In the genomic region with DNA sequence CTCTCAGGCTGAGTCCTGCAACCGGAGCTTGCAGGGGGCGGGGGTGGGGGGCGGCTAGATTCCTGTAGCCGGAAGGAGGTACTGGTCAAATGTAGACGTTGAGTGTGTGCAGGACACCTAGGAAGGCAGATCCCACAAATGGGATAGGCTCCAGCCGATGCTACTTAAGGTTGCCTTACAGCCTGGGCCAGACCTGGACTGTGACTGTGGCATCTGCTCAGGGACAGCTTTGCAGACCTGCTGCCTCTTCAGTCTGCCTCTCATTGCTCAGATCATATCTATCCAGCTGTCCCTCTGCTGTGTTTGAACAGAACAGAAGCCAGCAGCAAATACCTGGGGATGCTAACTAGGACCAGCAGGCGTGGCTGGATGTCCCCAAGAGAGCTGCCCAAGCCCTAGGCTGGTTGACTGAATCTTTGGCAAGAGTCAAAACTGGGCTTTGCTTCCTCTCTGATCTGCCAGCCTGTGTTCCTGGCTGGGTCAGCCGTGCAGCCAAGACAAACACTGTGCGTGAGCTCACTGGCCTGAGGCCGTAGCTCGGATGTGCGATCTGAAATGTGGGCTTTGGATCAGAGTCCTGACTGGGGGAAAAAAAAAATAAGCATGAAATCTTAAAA, we compare ENCODE assay signal across 9 mouse cellular contexts. TPM values are rescaled to one million over a fixed set of nuclear protein-coding genes. Genes with fewer than 3 reads are reported as not detected.
DNase-seq lines count a peak whose midpoint lies in the region; ATAC-seq and TF ChIP-seq lines count a peak whose summit lies in the region.
"Had no signal": no experiment of that assay in that cellular context is flagged by ENCODE, and none has a peak within 500 bp of the region (broad histone marks: within the 10 kb centered on the region; RNA-seq: fewer than 3 reads in every experiment).

No protein-coding gene starts in this region.

- 0 out of 2 replicates have a peak overlapping the region, but pooled peaks have one; percentile 30 for H3K9ac ChIP-seq in forebrain, embryonic 13.5 days
- no peak overlapping the region for H3K9ac ChIP-seq in forebrain, postnatal 0 days
- no peak overlapping the region for H3K9ac ChIP-seq in heart, postnatal 0 days (replicated peaks; ENCODE audit: low read depth, low read length)
- H3K9ac ChIP-seq in lung, embryonic 15.5 days, result no peak overlapping the region

- no peak overlapping the region for H3K4me3 ChIP-seq in forebrain, embryonic 13.5 days
- H3K4me3 ChIP-seq in forebrain, postnatal 0 days (ENCODE audit: low read depth, low read length), result no peak overlapping the region
- no peak overlapping the region for H3K4me3 ChIP-seq in heart, postnatal 0 days (ENCODE audit: low read depth, low read length)
- H3K4me3 ChIP-seq in lung, embryonic 15.5 days, result no peak overlapping the region
- H3K4me3 ChIP-seq: erythroblast, embryonic 14.5 days had no signal

- H3K9me3 ChIP-seq in forebrain, embryonic 13.5 days (replicated peaks), result no peaks in the 10 kb centered on the region
- no peaks in the 10 kb centered on the region for H3K9me3 ChIP-seq in forebrain, postnatal 0 days (ENCODE audit: low read length)
- no peaks in the 10 kb centered on the region for H3K9me3 ChIP-seq in heart, postnatal 0 days (replicated peaks; ENCODE audit: control insufficient read depth, low read length)
- no peaks in the 10 kb centered on the region for H3K9me3 ChIP-seq in lung, embryonic 15.5 days

- no peaks in the 10 kb centered on the region for H3K36me3 ChIP-seq in forebrain, embryonic 13.5 days (ENCODE audit: poor library complexity, severe bottlenecking)
- H3K36me3 ChIP-seq in forebrain, postnatal 0 days (ENCODE audit: insufficient read depth), result no peaks in the 10 kb centered on the region
- H3K36me3 ChIP-seq in heart, postnatal 0 days (replicated peaks; ENCODE audit: control insufficient read depth, insufficient read depth, low read length), result no peaks in the 10 kb centered on the region
- H3K36me3 ChIP-seq in lung, embryonic 15.5 days, result no peaks in the 10 kb centered on the region

- no peak overlapping the region for H3K4me2 ChIP-seq in forebrain, embryonic 13.5 days
- H3K4me2 ChIP-seq in forebrain, postnatal 0 days (ENCODE audit: low read depth), result no peak overlapping the region
- H3K4me2 ChIP-seq in heart, postnatal 0 days (ENCODE audit: low read depth, low read length), result no peak overlapping the region
- no peak overlapping the region for H3K4me2 ChIP-seq in lung, embryonic 15.5 days

- peaks cover 15% of the 10 kb centered on the region for H3K4me1 ChIP-seq in forebrain, embryonic 13.5 days
- no peaks in the 10 kb centered on the region for H3K4me1 ChIP-seq in forebrain, postnatal 0 days (ENCODE audit: insufficient read depth)
- no peaks in the 10 kb centered on the region; the same call in none of the 2 replicates for H3K4me1 ChIP-seq in heart, postnatal 0 days (ENCODE audit: control insufficient read depth, insufficient read depth)
- H3K4me1 ChIP-seq in lung, embryonic 15.5 days, result peaks cover 38% of the 10 kb centered on the region

- no peak for TF ChIP-seq CTCF in forebrain, postnatal 0 days (IDR thresholded peaks at IDR 0.05; ENCODE audit: low read depth)
- TF ChIP-seq CTCF in heart, postnatal 0 days (IDR thresholded peaks at IDR 0.05; ENCODE audit: low read depth), result no peak

- TF ChIP-seq EP300 in heart, postnatal 0 days (IDR thresholded peaks at IDR 0.05; ENCODE audit: low read depth), result no peak

- H3K27ac ChIP-seq in forebrain, embryonic 13.5 days, result 0 out of 2 replicates have a peak overlapping the region, but pooled peaks have one; percentile 6
- no peak overlapping the region for H3K27ac ChIP-seq in forebrain, postnatal 0 days (ENCODE audit: low read depth, low read length)
- peak overlapping the region; percentile 30; the same call in 1 of the 2 replicates for H3K27ac ChIP-seq in heart, postnatal 0 days (ENCODE audit: low read depth)
- peak overlapping the region; percentile 35; the same call in 1 of the 2 replicates for H3K27ac ChIP-seq in lung, embryonic 15.5 days

- DNase-seq in forebrain, postnatal 0 days, result no peak
- peak; percentile 55 for DNase-seq in ES-CJ7 (ENCODE audit: low read depth, low spot score)
- DNase-seq in embryo, embryonic 11 days, result peak; percentile 28
- DNase-seq in heart, postnatal 0 days (ENCODE audit: low spot score), result no peak
- no peak for DNase-seq in right cerebral cortex, adult 2 months (ENCODE audit: low spot score in 2 of 2)
- DNase-seq in left cerebral cortex, adult 11 months (ENCODE audit: low spot score), result no peak

- WGBS in forebrain, embryonic 13.5 days, result 61% methylated on average over 12 of the region's 12 CpGs
- 57% methylated on average over 12 of the region's 12 CpGs for WGBS in forebrain, postnatal 0 days
- WGBS in heart, postnatal 0 days, result 55% methylated on average over 12 of the region's 12 CpGs
- WGBS in lung, embryonic 15.5 days, result 37% methylated on average over 12 of the region's 12 CpGs

- H3K27me3 ChIP-seq in forebrain, embryonic 13.5 days, result peaks cover 12% of the 10 kb centered on the region; the same call in 1 of the 2 replicates
- H3K27me3 ChIP-seq in forebrain, postnatal 0 days (ENCODE audit: insufficient read depth, low read length), result no peaks in the 10 kb centered on the region
- 0 out of 2 replicates have a peak, but pooled peaks cover 11% of the 10 kb centered on the region for H3K27me3 ChIP-seq in heart, postnatal 0 days (ENCODE audit: control insufficient read depth, insufficient read depth, low read length)
- H3K27me3 ChIP-seq in lung, embryonic 15.5 days, result no peaks in the 10 kb centered on the region

- ATAC-seq in forebrain, embryonic 13.5 days, result no peak
- no peak for ATAC-seq in forebrain, postnatal 0 days
- ATAC-seq in heart, postnatal 0 days (ENCODE audit: insufficient read depth, low read depth), result peak; percentile 44
- no peak for ATAC-seq in lung, embryonic 15.5 days (ENCODE audit: borderline replicate concordance, extremely low read depth, low FRiP score, low TSS enrichment)

RNA-seq across cellular contexts. Expression of gene Rab4a, which starts 44.4 kb away (rescaled TPM):
- 70.9 and 72.2 TPM in 2 replicates for polyA plus RNA-seq in forebrain, embryonic 13.5 days (2015; fragmentation: Nextera tagmentation; extraction: Ambion mirVana)
- total RNA-seq in forebrain, postnatal 0 days (2014; rRNA removed), result 70.9 and 72.8 TPM in 2 replicates
- 113 and 127 TPM in 2 replicates for polyA plus RNA-seq in forebrain, postnatal 0 days (2015; fragmentation: Nextera tagmentation; extraction: Ambion mirVana)
- 13.7 and 22.1 TPM in 2 replicates for total RNA-seq in heart, postnatal 0 days (2014; rRNA removed; ENCODE audit: low replicate concordance)
- 30.1 and 31.0 TPM in 2 replicates for polyA plus RNA-seq in heart, postnatal 0 days (2015; fragmentation: Nextera tagmentation; extraction: Ambion mirVana)
- 33.2 and 33.8 TPM in 2 replicates for polyA plus RNA-seq in lung, embryonic 15.5 days (2015; fragmentation: Nextera tagmentation; extraction: Ambion mirVana)

Comparison
In these comparisons a context has a peak if more than half of its experiments do, and no peak if none do; other contexts are left out.
1. DNase-seq: peak in ES-CJ7 (single experiment) and embryo, embryonic 11 days (single experiment); none in forebrain, postnatal 0 days (single experiment), heart, postnatal 0 days (single experiment), right cerebral cortex, adult 2 months (0 of 2) and left cerebral cortex, adult 11 months (single experiment).